Mouse (Mus musculus) forebrain, embryonic 11.5 days (tissue): ENCODE data around the gene Zfand3. TPM values are rescaled to one million over a fixed set of nuclear protein-coding genes. Genes with fewer than 3 reads are reported as not detected.

ENCODE experiments used
- ATAC-seq: fragments of 200-750 bp; cut with Nextera tagmentation; replicated peaks from 2 replicates; pipeline ENCODE4 v1.8.0; 2017; ENCODE audit warnings: moderate TSS enrichment; ENCODE audit not compliant: low FRiP score
- DNase-seq: peaks from one replicate; pipeline ENCODE4 v3.0.0-alpha.2; 2017; ENCODE audit warnings: low spot score
- H3K27ac ChIP-seq: fragments of 300-500 bp; sonication (generic); 2 replicates; pipeline ENCODE4 v1.5.1; 2014; ENCODE audit warnings: low read depth, low read length
- H3K27me3 ChIP-seq: fragments of 300-500 bp; sonication (generic); 2 replicates; pipeline ENCODE4 v1.6.1; 2014; ENCODE audit warnings: mild to moderate bottlenecking, low read length, mixed read lengths; ENCODE audit not compliant: control insufficient read depth, insufficient read depth
- H3K36me3 ChIP-seq: fragments of 300-500 bp; sonication (generic); 2 replicates; pipeline ENCODE4 v1.6.1; 2014; ENCODE audit warnings: mild to moderate bottlenecking, low read length, moderate library complexity, mixed read lengths; ENCODE audit not compliant: control insufficient read depth, insufficient read depth
- H3K4me1 ChIP-seq: fragments of 300-500 bp; sonication (generic); replicated peaks from 2 replicates; pipeline ENCODE4 v1.6.1; 2014; ENCODE audit warnings: low read length, mixed read lengths; ENCODE audit not compliant: control insufficient read depth, insufficient read depth
- H3K4me2 ChIP-seq: fragments of 300-500 bp; sonication (generic); 2 replicates; pipeline ENCODE4 v1.6.1; 2014; ENCODE audit warnings: low read depth, mild to moderate bottlenecking, low read length, moderate library complexity, mixed read lengths; ENCODE audit not compliant: severe bottlenecking
- H3K4me3 ChIP-seq: fragments of 300-500 bp; sonication (generic); 2 replicates; pipeline ENCODE4 v1.5.1; 2014; ENCODE audit warnings: low read depth, low read length
- H3K9ac ChIP-seq: fragments of 300-500 bp; sonication (generic); 2 replicates; pipeline ENCODE4 v1.6.1; 2014; ENCODE audit warnings: low read length
- H3K9me3 ChIP-seq: fragments of 300-500 bp; sonication (generic); 2 replicates; pipeline ENCODE4 v1.6.1; 2016; ENCODE audit warnings: low read length, mixed read lengths; ENCODE audit not compliant: control insufficient read depth
- WGBS: fragments of 180-500 bp; shearing (Covaris S2); extraction: QIAGEN DNeasy Blood & Tissue Kit; methylation state at CpG from one replicate; pipeline ENCODE4 v1.1.7; 2014; 5-methylcytosine and 5-hydroxymethylcytosine counted together
- polyA plus RNA-seq: library from polyadenylated mRNA; unstranded; fragments of >200 nt; fragmentation: Nextera tagmentation; extraction: Ambion mirVana; gene quantifications from 2 replicates; pipeline ENCODE4 v1.2.1, GENCODE M21; 2014

Gene Zfand3
- polyA plus RNA-seq, 1 experiment from 2014 or later: 55.8 TPM

DNA sequence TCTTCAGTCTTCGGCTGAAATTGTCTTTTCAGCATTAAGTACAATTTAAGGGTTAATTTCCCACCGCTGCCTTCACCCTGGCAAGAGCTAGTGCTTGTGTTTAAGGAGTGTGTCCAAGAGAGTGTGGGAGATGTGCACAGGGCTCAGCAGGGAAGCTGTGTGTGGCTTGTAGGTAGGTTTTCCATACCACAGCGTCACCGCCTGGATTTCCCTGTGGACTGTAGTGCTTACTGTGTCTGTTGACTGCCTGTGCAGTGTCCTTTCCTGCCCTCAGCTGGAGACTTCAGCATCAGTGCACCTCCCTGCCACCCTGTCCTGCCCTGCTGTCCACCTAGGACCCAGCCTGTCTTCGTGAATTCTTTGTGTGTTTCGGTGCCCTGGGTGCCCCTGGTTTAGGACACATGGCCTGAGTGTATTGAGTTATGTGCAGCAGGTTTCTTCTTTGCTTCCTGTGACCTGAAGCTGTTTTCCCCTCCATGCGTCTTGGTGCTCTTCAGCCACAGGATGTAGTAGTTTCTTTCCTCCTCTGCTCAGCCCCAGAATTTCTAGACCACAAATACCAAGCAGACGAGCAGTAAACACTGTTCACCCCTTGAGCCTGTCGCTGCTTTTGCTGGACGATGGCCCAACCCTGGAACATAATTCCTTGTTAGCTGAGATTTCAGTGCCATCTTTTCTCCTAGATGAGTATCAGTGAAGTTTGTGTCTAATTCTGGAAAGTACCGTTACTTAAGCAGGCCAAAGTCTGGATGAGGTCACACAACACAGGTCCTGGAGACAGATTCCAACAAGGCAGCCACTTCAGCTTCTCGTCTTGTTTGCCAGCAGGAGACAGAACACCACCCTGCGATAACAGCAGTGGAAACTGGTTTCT is 195.1 kb downstream of the Zfand3 start:
- 91% methylated on average over 13 of the region's 13 CpGs for WGBS
- H3K4me2 ChIP-seq: no peak overlapping the region
- no peak for DNase-seq
- ATAC-seq: no peak
- H3K4me3 ChIP-seq: no peak overlapping the region
- H3K9ac ChIP-seq: no peak overlapping the region
- H3K27me3 ChIP-seq: no peaks in the 10 kb centered on the region
- H3K36me3 ChIP-seq: no peaks in the 10 kb centered on the region; the same call in 1 of the 2 replicates
- H3K27ac ChIP-seq: no peak overlapping the region
- H3K9me3 ChIP-seq: no peaks in the 10 kb centered on the region
- H3K4me1 ChIP-seq: peaks cover 12% of the 10 kb centered on the region; the same call in 1 of the 2 replicates

GRCm38 (mm10) chr17:30200283-30200682 is 195.8 kb downstream of the Zfand3 start:
- Histone ChIP-seq H3K4me3 (no peak overlapping the region), H3K27ac (no peak overlapping the region), H3K4me2 (no peak overlapping the region), H3K4me1 (peaks cover 12% of the 10 kb centered on the region; the same call in 1 of the 2 replicates), H3K27me3 (no peaks in the 10 kb centered on the region), H3K36me3 (no peaks in the 10 kb centered on the region; the same call in 1 of the 2 replicates), H3K9ac (no peak overlapping the region), H3K9me3 (no peaks in the 10 kb centered on the region)
- 85% methylated on average over 4 of the region's 4 CpGs for WGBS
- DNase-seq (no peak), ATAC-seq (no peak)

- Histone ChIP-seq H3K27ac (no peak overlapping the region), H3K9ac (no peak overlapping the region), H3K4me3 (no peak overlapping the region), H3K27me3 (no peaks in the 10 kb centered on the region), H3K9me3 (no peaks in the 10 kb centered on the region), H3K36me3 (no peaks in the 10 kb centered on the region; the same call in 1 of the 2 replicates), H3K4me2 (no peak overlapping the region), H3K4me1 (peaks cover 3% of the 10 kb centered on the region; the same call in 1 of the 2 replicates)
- 90% methylated on average over 17 of the region's 17 CpGs for WGBS
- ATAC-seq (no peak), DNase-seq (no peak)
Measured at GRCm38 (mm10) chr17:30205062-30205825, 200.7 kb downstream of the Zfand3 start.

DNA sequence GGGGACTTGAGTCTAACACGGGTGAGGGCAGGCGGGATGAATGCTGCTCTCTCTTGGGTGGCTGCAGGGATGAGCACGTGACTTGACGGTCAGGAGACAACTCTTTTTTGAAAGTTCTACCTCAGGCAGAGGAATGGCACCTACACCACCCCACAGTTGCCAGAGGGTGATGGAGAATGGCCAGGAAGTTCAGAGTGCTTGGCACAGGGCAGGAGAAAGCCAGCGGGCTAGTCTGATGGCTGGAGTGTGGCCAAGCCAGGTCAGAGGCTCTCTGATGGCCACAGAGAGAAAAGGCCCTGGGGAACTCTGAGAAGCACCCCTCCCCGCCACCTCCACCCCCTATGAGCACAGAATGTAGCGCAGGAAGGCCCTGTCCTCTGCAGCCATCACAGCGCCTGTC is 205.7 kb downstream of the Zfand3 start:
- Histone ChIP-seq H3K36me3 (no peaks in the 10 kb centered on the region; the same call in 1 of the 2 replicates), H3K9me3 (no peaks in the 10 kb centered on the region), H3K27ac (no peak overlapping the region), H3K4me1 (no peaks in the 10 kb centered on the region; the same call in 1 of the 2 replicates), H3K4me3 (no peak overlapping the region), H3K27me3 (no peaks in the 10 kb centered on the region), H3K9ac (no peak overlapping the region), H3K4me2 (no peak overlapping the region)
- ATAC-seq (no peak), DNase-seq (no peak)
- 92% methylated on average over 8 of the region's 8 CpGs for WGBS

- DNase-seq: no peak
- Histone ChIP-seq H3K27ac (no peak overlapping the region), H3K9ac (no peak overlapping the region), H3K36me3 (no peaks in the 10 kb centered on the region; the same call in 1 of the 2 replicates), H3K27me3 (no peaks in the 10 kb centered on the region), H3K9me3 (no peaks in the 10 kb centered on the region), H3K4me3 (no peak overlapping the region), H3K4me2 (no peak overlapping the region), H3K4me1 (no peaks in the 10 kb centered on the region; the same call in 1 of the 2 replicates)
- no peak for ATAC-seq
- WGBS: 94% methylated on average over 6 of the region's 6 CpGs
Measured at GRCm38 (mm10) chr17:30210936-30211335, 206.4 kb downstream of the Zfand3 start.

GRCm38 (mm10) chr17:30212647-30213046 is 208.1 kb downstream of the Zfand3 start:
- Histone ChIP-seq H3K27me3 (no peaks in the 10 kb centered on the region), H3K9ac (no peak overlapping the region), H3K4me1 (no peaks in the 10 kb centered on the region), H3K27ac (no peak overlapping the region), H3K4me3 (no peak overlapping the region), H3K9me3 (no peaks in the 10 kb centered on the region), H3K36me3 (no peaks in the 10 kb centered on the region; the same call in 1 of the 2 replicates), H3K4me2 (no peak overlapping the region)
- no peak for DNase-seq
- 96% methylated on average over 12 of the region's 12 CpGs for WGBS
- no peak for ATAC-seq

DNA sequence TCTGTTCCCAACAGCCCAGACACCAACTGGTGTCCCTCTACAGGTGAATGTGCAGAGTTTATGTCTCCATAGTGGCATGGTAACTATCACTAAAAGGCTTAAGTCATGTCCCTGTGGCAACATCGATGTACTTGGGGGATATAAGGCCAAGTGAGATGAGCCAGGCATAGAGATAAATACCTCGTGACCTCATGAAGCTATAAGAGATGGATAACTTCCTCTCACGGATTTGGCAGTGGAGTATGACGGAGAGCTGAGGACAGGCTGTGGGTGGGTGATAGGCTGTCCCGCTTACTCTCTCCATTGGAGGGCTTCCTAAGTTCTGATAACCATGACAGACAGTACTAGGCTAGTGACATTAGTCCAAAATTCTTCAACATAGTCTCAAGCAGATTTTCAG is 208.8 kb downstream of the Zfand3 start:
- Histone ChIP-seq H3K27ac (no peak overlapping the region), H3K4me2 (no peak overlapping the region), H3K9ac (no peak overlapping the region), H3K4me3 (no peak overlapping the region), H3K36me3 (no peaks in the 10 kb centered on the region; the same call in 1 of the 2 replicates), H3K27me3 (no peaks in the 10 kb centered on the region), H3K4me1 (no peaks in the 10 kb centered on the region), H3K9me3 (no peaks in the 10 kb centered on the region)
- 91% methylated on average over 5 of the region's 5 CpGs for WGBS
- ATAC-seq: no peak
- DNase-seq: no peak

DNA sequence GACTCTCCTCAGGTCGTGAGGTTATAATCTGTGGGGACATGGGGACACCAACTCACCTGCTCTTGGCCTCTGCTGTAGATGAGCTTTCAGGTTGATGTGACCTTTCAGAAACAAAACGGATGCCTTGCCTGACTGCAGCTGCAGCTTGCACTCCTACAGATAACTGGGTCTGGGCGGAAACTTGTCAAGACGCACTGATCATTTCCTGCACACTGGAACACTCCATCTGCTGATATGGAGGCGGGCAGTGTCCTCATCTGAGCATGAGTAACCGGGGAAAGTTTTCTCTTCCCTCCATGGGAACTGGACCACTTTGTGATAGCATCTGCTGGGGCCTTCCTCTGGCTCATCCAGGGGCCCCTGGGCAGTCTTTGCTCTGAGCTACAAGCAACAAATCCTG is 209.9 kb downstream of the Zfand3 start:
- Histone ChIP-seq H3K4me1 (no peaks in the 10 kb centered on the region), H3K9me3 (no peaks in the 10 kb centered on the region), H3K27me3 (no peaks in the 10 kb centered on the region), H3K4me2 (no peak overlapping the region), H3K9ac (no peak overlapping the region), H3K4me3 (no peak overlapping the region), H3K36me3 (no peaks in the 10 kb centered on the region; the same call in 1 of the 2 replicates), H3K27ac (no peak overlapping the region)
- no peak for ATAC-seq
- no peak for DNase-seq
- 94% methylated on average over 6 of the region's 6 CpGs for WGBS
